ENCODE assay signal across 10 mouse cellular contexts in genomic region chr4:127232028-127232427, GRCm38 (mm10). TPM values are rescaled to one million over a fixed set of nuclear protein-coding genes. Genes with fewer than 3 reads are reported as not detected.
DNase-seq lines count a peak whose midpoint lies in the region; ATAC-seq and TF ChIP-seq lines count a peak whose summit lies in the region.
"Had no signal": no experiment of that assay in that cellular context is flagged by ENCODE, and none has a peak within 500 bp of the region (broad histone marks: within the 10 kb centered on the region; RNA-seq: fewer than 3 reads in every experiment).

No protein-coding gene starts in this region.

- DNase-seq in cerebellum, postnatal 36 days, result peak; percentile 89 to 91
- peak; percentile 86 for DNase-seq in hindbrain, embryonic 14.5 days (ENCODE audit: low spot score)
- DNase-seq in midbrain, embryonic 11.5 days (ENCODE audit: low spot score, missing footprints), result peak; percentile 92
- DNase-seq in testis, postnatal 14 days (ENCODE audit: low spot score), result no peak
- no peak for DNase-seq in gastrocnemius, adult 18-20 months (ENCODE audit: low spot score)
- no peak for DNase-seq in urinary bladder, adult 18-20 months (ENCODE audit: low spot score in 2 of 2)

- H3K9me3 ChIP-seq in E14TG2a.4 (ENCODE audit: low read length), result no peaks in the 10 kb centered on the region
- no peaks in the 10 kb centered on the region for H3K9me3 ChIP-seq in hindbrain, embryonic 14.5 days (ENCODE audit: control insufficient read depth, low read length)
- H3K9me3 ChIP-seq in midbrain, embryonic 11.5 days (ENCODE audit: control insufficient read depth, low read length), result no peaks in the 10 kb centered on the region
- H3K9me3 ChIP-seq: lung, embryonic 15.5 days; stomach, embryonic 15.5 days had no signal

- no peak overlapping the region; the same call in 1 of the 2 replicates for H3K9ac ChIP-seq in hindbrain, embryonic 14.5 days
- no peak overlapping the region for H3K9ac ChIP-seq in midbrain, embryonic 11.5 days (ENCODE audit: low read length)
- H3K9ac ChIP-seq: lung, embryonic 15.5 days; stomach, embryonic 15.5 days had no signal

- peaks cover 66% of the 10 kb centered on the region for H3K36me3 ChIP-seq in E14TG2a.4 (ENCODE audit: insufficient read depth, low read length)
- peaks cover 8% of the 10 kb centered on the region for H3K36me3 ChIP-seq in hindbrain, embryonic 14.5 days (replicated peaks; ENCODE audit: control insufficient read depth, insufficient read depth)
- no peaks in the 10 kb centered on the region for H3K36me3 ChIP-seq in midbrain, embryonic 11.5 days (ENCODE audit: control insufficient read depth, insufficient read depth, low read length)
- H3K36me3 ChIP-seq: lung, embryonic 15.5 days; stomach, embryonic 15.5 days had no signal

- peaks cover 78% of the 10 kb centered on the region for H3K4me1 ChIP-seq in E14TG2a.4 (replicated peaks; ENCODE audit: low read depth, low read length)
- H3K4me1 ChIP-seq in hindbrain, embryonic 14.5 days (replicated peaks; ENCODE audit: control insufficient read depth, insufficient read depth, low read length), result peaks cover 40% of the 10 kb centered on the region
- peaks cover 27% of the 10 kb centered on the region for H3K4me1 ChIP-seq in midbrain, embryonic 11.5 days (ENCODE audit: control insufficient read depth, insufficient read depth, low read length)

- ATAC-seq in hindbrain, embryonic 14.5 days (ENCODE audit: low FRiP score), result peak; percentile 75
- peak; percentile 28; the same call in 1 of the 2 replicates for ATAC-seq in midbrain, embryonic 11.5 days (ENCODE audit: low FRiP score)
- ATAC-seq in inflammation-experienced regulatory T-cells, adult 6 months, result no peak

- peak overlapping the region; percentile 7; the same call in 1 of the 2 replicates for H3K4me3 ChIP-seq in E14TG2a.4 (replicated peaks; ENCODE audit: low read length)
- H3K4me3 ChIP-seq in hindbrain, embryonic 14.5 days (replicated peaks; ENCODE audit: low read length), result no peak overlapping the region
- H3K4me3 ChIP-seq in midbrain, embryonic 11.5 days (ENCODE audit: low read depth, low read length), result no peak overlapping the region
- H3K4me3 ChIP-seq: lung, embryonic 15.5 days; stomach, embryonic 15.5 days had no signal

- 0 out of 2 replicates have a peak, but pooled peaks cover 4% of the 10 kb centered on the region for H3K27me3 ChIP-seq in E14TG2a.4 (ENCODE audit: insufficient read depth, low read length)
- no peaks in the 10 kb centered on the region for H3K27me3 ChIP-seq in hindbrain, embryonic 14.5 days (ENCODE audit: control insufficient read depth, insufficient read depth, low read length)
- H3K27me3 ChIP-seq in midbrain, embryonic 11.5 days (ENCODE audit: control insufficient read depth, insufficient read depth, low read length), result no peaks in the 10 kb centered on the region; the same call in 1 of the 2 replicates

- 4% methylated on average over 6 of the region's 6 CpGs for WGBS in hindbrain, embryonic 14.5 days
- WGBS in midbrain, embryonic 11.5 days, result 24% methylated on average over 6 of the region's 6 CpGs

- no peak for TF ChIP-seq CTCF in E14TG2a.4 (conservative IDR thresholded peaks at IDR 0.05; ENCODE audit: low read length)

- H3K27ac ChIP-seq in hindbrain, embryonic 14.5 days, result peak overlapping the region; percentile 86
- peak overlapping the region; percentile 77 for H3K27ac ChIP-seq in midbrain, embryonic 11.5 days (ENCODE audit: low read depth, low read length)
- H3K27ac ChIP-seq: lung, embryonic 15.5 days; stomach, embryonic 15.5 days had no signal

- H3K4me2 ChIP-seq in hindbrain, embryonic 14.5 days (replicated peaks), result peak overlapping the region; percentile 33
- H3K4me2 ChIP-seq in midbrain, embryonic 11.5 days, result peak overlapping the region; percentile 16; the same call in 1 of the 2 replicates
- H3K4me2 ChIP-seq: lung, embryonic 15.5 days; stomach, embryonic 15.5 days had no signal

RNA-seq across cellular contexts. Expression of gene Smim12, which starts 11.6 kb away (rescaled TPM):
- 53.8 and 60.9 TPM in 2 replicates for polyA plus RNA-seq in hindbrain, embryonic 14.5 days (2014; fragmentation: Nextera tagmentation; extraction: Ambion mirVana)
- 54.5 and 60.0 TPM in 2 replicates for polyA plus RNA-seq in midbrain, embryonic 11.5 days (2014; fragmentation: Nextera tagmentation; extraction: Ambion mirVana)
- total RNA-seq in gastrocnemius, adult 18-20 months (2021), result 10 to 100 TPM; 36.3 to 36.9 TPM
- polyA plus RNA-seq in inflammation-experienced regulatory T-cells, adult 6 months (2017; shearing (Covaris generic)), result 10 to 100 TPM; 36.7 to 50.5 (median 49.6) TPM

Comparison
In these comparisons a context has a peak if more than half of its experiments do, and no peak if none do; other contexts are left out.
1. DNase-seq: peak in cerebellum, postnatal 36 days (2 of 2), hindbrain, embryonic 14.5 days (single experiment) and midbrain, embryonic 11.5 days (single experiment); none in testis, postnatal 14 days (single experiment), gastrocnemius, adult 18-20 months (single experiment) and urinary bladder, adult 18-20 months (0 of 2).